In genomic region chr17:87050469-87051175, GRCm38 (mm10) we compare ENCODE assay signal across 9 mouse cellular contexts. TPM values are rescaled to one million over a fixed set of nuclear protein-coding genes. Genes with fewer than 3 reads are reported as not detected.
DNase-seq lines count a peak whose midpoint lies in the region; ATAC-seq lines count a peak whose summit lies in the region.
"Had no signal": no experiment of that assay in that cellular context is flagged by ENCODE, and none has a peak within 500 bp of the region (broad histone marks: within the 10 kb centered on the region; RNA-seq: fewer than 3 reads in every experiment).

No protein-coding gene starts in this region.

- H3K27ac ChIP-seq in embryonic facial prominence, embryonic 12.5 days: no peak overlapping the region
- no peak overlapping the region for H3K27ac ChIP-seq in embryonic facial prominence, embryonic 10.5 days (replicated peaks)
- no peak overlapping the region for H3K27ac ChIP-seq in midbrain, embryonic 13.5 days
- no peak overlapping the region for H3K27ac ChIP-seq in midbrain, embryonic 10.5 days (replicated peaks)
- H3K27ac ChIP-seq in midbrain, embryonic 16.5 days (ENCODE audit: low read length): no peak overlapping the region
- H3K27ac ChIP-seq: midbrain, embryonic 12.5 days had no signal

- no peaks in the 10 kb centered on the region for H3K9me3 ChIP-seq in embryonic facial prominence, embryonic 12.5 days
- no peaks in the 10 kb centered on the region for H3K9me3 ChIP-seq in embryonic facial prominence, embryonic 10.5 days
- no peaks in the 10 kb centered on the region for H3K9me3 ChIP-seq in midbrain, embryonic 13.5 days
- H3K9me3 ChIP-seq in midbrain, embryonic 10.5 days (replicated peaks): no peaks in the 10 kb centered on the region
- no peaks in the 10 kb centered on the region for H3K9me3 ChIP-seq in midbrain, embryonic 16.5 days (replicated peaks; ENCODE audit: control insufficient read depth, low read length, poor library complexity, severe bottlenecking)
- H3K9me3 ChIP-seq: midbrain, embryonic 12.5 days had no signal

- no peaks in the 10 kb centered on the region for H3K36me3 ChIP-seq in embryonic facial prominence, embryonic 12.5 days
- no peaks in the 10 kb centered on the region for H3K36me3 ChIP-seq in embryonic facial prominence, embryonic 10.5 days (replicated peaks)
- no peaks in the 10 kb centered on the region for H3K36me3 ChIP-seq in midbrain, embryonic 13.5 days
- H3K36me3 ChIP-seq in midbrain, embryonic 10.5 days: no peaks in the 10 kb centered on the region
- no peaks in the 10 kb centered on the region for H3K36me3 ChIP-seq in midbrain, embryonic 16.5 days (ENCODE audit: control insufficient read depth, insufficient read depth, low read length)
- H3K36me3 ChIP-seq: midbrain, embryonic 12.5 days had no signal

- whole genome bisulfite sequencing in embryonic facial prominence, embryonic 12.5 days: 74% methylated on average over 9 of the region's 9 CpGs
- 76% methylated on average over 9 of the region's 9 CpGs for WGBS in embryonic facial prominence, embryonic 10.5 days
- 55% methylated on average over 9 of the region's 9 CpGs for WGBS in midbrain, embryonic 13.5 days
- 77% methylated on average over 9 of the region's 9 CpGs for whole genome bisulfite sequencing in midbrain, embryonic 10.5 days
- WGBS in midbrain, embryonic 16.5 days: 50% methylated on average over 9 of the region's 9 CpGs

- H3K4me2 ChIP-seq in embryonic facial prominence, embryonic 12.5 days (replicated peaks): no peak overlapping the region
- no peak overlapping the region for H3K4me2 ChIP-seq in midbrain, embryonic 13.5 days (replicated peaks)
- no peak overlapping the region for H3K4me2 ChIP-seq in midbrain, embryonic 16.5 days (ENCODE audit: low read length)
- H3K4me2 ChIP-seq: midbrain, embryonic 12.5 days had no signal

- no peak overlapping the region for H3K9ac ChIP-seq in embryonic facial prominence, embryonic 12.5 days
- no peak overlapping the region for H3K9ac ChIP-seq in midbrain, embryonic 13.5 days (replicated peaks)
- H3K9ac ChIP-seq in midbrain, embryonic 16.5 days (ENCODE audit: low read depth, low read length): no peak overlapping the region
- H3K9ac ChIP-seq: midbrain, embryonic 12.5 days had no signal

- H3K4me1 ChIP-seq in embryonic facial prominence, embryonic 12.5 days: peaks cover 6% of the 10 kb centered on the region; the same call in 1 of the 2 replicates
- H3K4me1 ChIP-seq in embryonic facial prominence, embryonic 10.5 days: peaks cover 8% of the 10 kb centered on the region
- peaks cover 8% of the 10 kb centered on the region; the same call in 1 of the 2 replicates for H3K4me1 ChIP-seq in midbrain, embryonic 13.5 days (replicated peaks)
- H3K4me1 ChIP-seq in midbrain, embryonic 10.5 days: peaks cover 9% of the 10 kb centered on the region; the same call in 1 of the 2 replicates
- peaks cover 6% of the 10 kb centered on the region for H3K4me1 ChIP-seq in midbrain, embryonic 16.5 days (ENCODE audit: control insufficient read depth, insufficient read depth, low read length)
- H3K4me1 ChIP-seq: midbrain, embryonic 12.5 days had no signal

- H3K4me3 ChIP-seq in embryonic facial prominence, embryonic 12.5 days: no peak overlapping the region
- no peak overlapping the region for H3K4me3 ChIP-seq in embryonic facial prominence, embryonic 10.5 days
- H3K4me3 ChIP-seq in midbrain, embryonic 13.5 days (replicated peaks): no peak overlapping the region
- no peak overlapping the region for H3K4me3 ChIP-seq in midbrain, embryonic 10.5 days
- H3K4me3 ChIP-seq in midbrain, embryonic 16.5 days (ENCODE audit: low read depth, low read length): no peak overlapping the region
- H3K4me3 ChIP-seq: midbrain, embryonic 12.5 days had no signal

- no peaks in the 10 kb centered on the region for H3K27me3 ChIP-seq in embryonic facial prominence, embryonic 12.5 days
- H3K27me3 ChIP-seq in embryonic facial prominence, embryonic 10.5 days (replicated peaks; ENCODE audit: low read depth, poor library complexity, severe bottlenecking): no peaks in the 10 kb centered on the region
- no peaks in the 10 kb centered on the region for H3K27me3 ChIP-seq in midbrain, embryonic 13.5 days
- no peaks in the 10 kb centered on the region for H3K27me3 ChIP-seq in midbrain, embryonic 10.5 days (ENCODE audit: low read depth, poor library complexity, severe bottlenecking)
- no peaks in the 10 kb centered on the region for H3K27me3 ChIP-seq in midbrain, embryonic 16.5 days (ENCODE audit: control insufficient read depth, insufficient read depth, low read depth, low read length)
- H3K27me3 ChIP-seq: midbrain, embryonic 12.5 days had no signal

- ATAC-seq in embryonic facial prominence, embryonic 12.5 days (ENCODE audit: insufficient number of reproducible peaks, insufficient read depth, low FRiP score, low TSS enrichment): peak; percentile 47; the same call in 1 of the 2 replicates
- peak; percentile 56; the same call in 1 of the 2 replicates for ATAC-seq in midbrain, embryonic 13.5 days
- ATAC-seq in midbrain, embryonic 16.5 days: peak; percentile 64; the same call in 1 of the 2 replicates

- no peak for DNase-seq in embryonic facial prominence, embryonic 10.5 days (ENCODE audit: low spot score)
- DNase-seq in midbrain, embryonic 10.5 days (ENCODE audit: low spot score): no peak
- DNase-seq in kidney, adult 8-10 months: peak; percentile 64 to 81
- DNase-seq in cerebellum, adult 9-11 months: no peak
- DNase-seq in embryo, embryonic 10 days (ENCODE audit: low spot score): no peak

RNA-seq across cellular contexts. Expression of gene Cript, which starts 25.3 kb away (rescaled TPM):
- polyA plus RNA-seq in embryonic facial prominence, embryonic 12.5 days (2016; fragmentation: Nextera tagmentation; extraction: Ambion mirVana): 144 and 152 TPM in 2 replicates
- polyA plus RNA-seq in embryonic facial prominence, embryonic 10.5 days (2016; fragmentation: Nextera tagmentation; extraction: Ambion mirVana): 147 and 155 TPM in 2 replicates
- 237 and 269 TPM in 2 replicates for polyA plus RNA-seq in midbrain, embryonic 13.5 days (2015; fragmentation: Nextera tagmentation; extraction: Ambion mirVana)
- 161 and 172 TPM in 2 replicates for polyA plus RNA-seq in midbrain, embryonic 10.5 days (2016; fragmentation: Nextera tagmentation; extraction: Ambion mirVana)
- polyA plus RNA-seq in midbrain, embryonic 16.5 days (2015; fragmentation: Nextera tagmentation; extraction: Ambion mirVana): 209 and 213 TPM in 2 replicates

RNA-seq across cellular contexts. Expression of gene Pigf, which starts 25.4 kb away (rescaled TPM):
- polyA plus RNA-seq in embryonic facial prominence, embryonic 12.5 days (2016; fragmentation: Nextera tagmentation; extraction: Ambion mirVana): 32.1 and 32.7 TPM in 2 replicates
- 42.4 and 45.1 TPM in 2 replicates for polyA plus RNA-seq in embryonic facial prominence, embryonic 10.5 days (2016; fragmentation: Nextera tagmentation; extraction: Ambion mirVana)
- 37.1 and 38.4 TPM in 2 replicates for polyA plus RNA-seq in midbrain, embryonic 13.5 days (2015; fragmentation: Nextera tagmentation; extraction: Ambion mirVana)
- 50.0 and 52.2 TPM in 2 replicates for polyA plus RNA-seq in midbrain, embryonic 10.5 days (2016; fragmentation: Nextera tagmentation; extraction: Ambion mirVana)
- 30.9 and 32.7 TPM in 2 replicates for polyA plus RNA-seq in midbrain, embryonic 16.5 days (2015; fragmentation: Nextera tagmentation; extraction: Ambion mirVana)

RNA-seq across cellular contexts. Expression of gene Socs5, which starts 56.9 kb away (rescaled TPM):
- 19.1 and 23.6 TPM in 2 replicates for polyA plus RNA-seq in embryonic facial prominence, embryonic 12.5 days (2016; fragmentation: Nextera tagmentation; extraction: Ambion mirVana)
- polyA plus RNA-seq in embryonic facial prominence, embryonic 10.5 days (2016; fragmentation: Nextera tagmentation; extraction: Ambion mirVana): 8.4 and 10.2 TPM in 2 replicates
- 10.0 and 10.9 TPM in 2 replicates for polyA plus RNA-seq in midbrain, embryonic 13.5 days (2015; fragmentation: Nextera tagmentation; extraction: Ambion mirVana)
- 8.5 and 8.9 TPM in 2 replicates for polyA plus RNA-seq in midbrain, embryonic 10.5 days (2016; fragmentation: Nextera tagmentation; extraction: Ambion mirVana)
- polyA plus RNA-seq in midbrain, embryonic 16.5 days (2015; fragmentation: Nextera tagmentation; extraction: Ambion mirVana): 14.4 and 14.5 TPM in 2 replicates

Comparison
In these comparisons a context has a peak if more than half of its experiments do, and no peak if none do; other contexts are left out.
1. DNase-seq: peak in kidney, adult 8-10 months (2 of 2); none in embryonic facial prominence, embryonic 10.5 days (single experiment), midbrain, embryonic 10.5 days (single experiment), cerebellum, adult 9-11 months (single experiment) and embryo, embryonic 10 days (single experiment).
2. Peak in every context shown above with its lines, with median percentiles within 50 percentile points of each other: ATAC-seq.